Mouse (Mus musculus) heart, postnatal 25 days (tissue): Measurements from ENCODE around the gene Cox5b. TPM values are rescaled to one million over a fixed set of nuclear protein-coding genes. Genes with fewer than 3 reads are reported as not detected.

Experiments
- DNase-seq: peaks from one replicate; pipeline ENCODE4 v3.0.0; 2022; ENCODE audit warnings: low spot score
- intact Hi-C: fragments of 180-260 bp; cut with DNase I; formaldehyde crosslinking; loops from one replicate; pipeline ENCODE4 v1.15.1; 2025
- microRNA-seq: library from miRNA; unstranded; fragments of <30 nt; microRNA quantifications from one replicate; pipeline ENCODE4 v1.2.0, GENCODE M21; 2022
- total RNA-seq, 2 experiments: library from RNA; stranded (reverse); gene quantifications; 2 replicates each; pipeline ENCODE4 v1.2.3; 2021

The Cox5b gene
- total RNA-seq, 2 experiments from 2014 or later, result 2,198 to 2,230 TPM

GRCm38 (mm10) chr1:36743046-36743445 is 51.8 kb downstream of the Cox5b start:
- intact Hi-C loops, result no loop called here
- DNase-seq, result no peak

Small RNA genes within 50 kb of the gene (microRNA-seq; reads per million reads assigned to microRNA genes)
- not detected for gene Gm24133

Other genes with a start within 250 kb of the Cox5b start
- 10 to 100 TPM; 22.8 to 27.2 TPM for gene Lman2l, start 246.2 kb upstream of the Cox5b start, total RNA-seq
- 1 to 10 TPM; 4.1 to 4.3 TPM for gene Cnnm4, start 219.8 kb upstream of the Cox5b start, total RNA-seq
- 10 to 100 TPM; 14.7 to 15.7 TPM for gene Cnnm3, start 179.6 kb upstream of the Cox5b start, total RNA-seq
- 100 to 1,000 TPM; 215 to 337 TPM for gene Ankrd23, start 154.6 kb upstream of the Cox5b start, total RNA-seq
- gene Gm42417, start 152.0 kb upstream of the Cox5b start, total RNA-seq, result 100 to 1,000 TPM; 112 to 186 TPM
- 1 to 10 TPM; 5.6 to 8.1 TPM for gene Ankrd39, start 144.0 kb upstream of the Cox5b start, total RNA-seq
- gene Sema4c, start 133.1 kb upstream of the Cox5b start, total RNA-seq, result 10 to 100 TPM; 14.8 to 15.7 TPM
- gene Fam178b, start 8.3 kb upstream of the Cox5b start, total RNA-seq, result under 1 TPM in 1 of 2 experiments, not detected in 1; 0.83 TPM
- not detected for gene 4933424G06Rik, start 18.7 kb downstream of the Cox5b start, total RNA-seq
- 100 to 1,000 TPM; 104 to 107 TPM for gene Actr1b, start 23.0 kb downstream of the Cox5b start, total RNA-seq
- under 1 TPM; 0.18 to 0.53 TPM for gene Zap70, start 70.3 kb downstream of the Cox5b start, total RNA-seq